Mouse (Mus musculus) MEL-GATA-1-ER (cell line): ENCODE results near the gene Sparc.

Source experiments
- DNase-seq: peaks from one replicate; pipeline ENCODE4 v3.0.0-alpha.2; 2012; ENCODE audit warnings: low read depth; ENCODE audit errors: extremely low read depth

The Sparc gene

GRCm38 (mm10) chr11:55422978-55423377 is at the start of gene Sparc:
Gene Sparc, minus strand, starts transcription at chr11:55423183.
- no peak for DNase-seq

GRCm38 (mm10) chr11:55471467-55471866 is 48.5 kb upstream of the Sparc start:
- no peak for DNase-seq

DNA sequence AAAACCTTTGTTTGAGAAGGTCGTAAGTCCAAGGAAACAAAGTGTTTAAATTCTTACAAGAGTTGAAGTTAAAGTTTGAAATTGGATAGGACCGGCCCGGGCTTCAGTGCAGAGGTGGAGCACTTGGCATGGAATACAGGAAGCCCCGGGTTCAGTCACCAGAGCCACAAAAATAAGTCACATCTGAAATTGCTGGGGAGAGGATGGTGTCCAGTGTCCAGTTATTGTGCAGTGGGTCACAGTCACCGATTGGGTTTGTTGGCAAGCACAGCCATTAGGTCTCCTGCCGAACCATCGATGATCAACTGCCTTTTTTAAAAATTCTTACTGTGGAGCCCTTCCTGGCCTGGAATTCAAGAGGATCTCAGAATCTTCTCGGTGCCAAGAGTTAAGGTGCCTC is 47.8 kb upstream of the Sparc start:
- DNase-seq, result no peak

DNA sequence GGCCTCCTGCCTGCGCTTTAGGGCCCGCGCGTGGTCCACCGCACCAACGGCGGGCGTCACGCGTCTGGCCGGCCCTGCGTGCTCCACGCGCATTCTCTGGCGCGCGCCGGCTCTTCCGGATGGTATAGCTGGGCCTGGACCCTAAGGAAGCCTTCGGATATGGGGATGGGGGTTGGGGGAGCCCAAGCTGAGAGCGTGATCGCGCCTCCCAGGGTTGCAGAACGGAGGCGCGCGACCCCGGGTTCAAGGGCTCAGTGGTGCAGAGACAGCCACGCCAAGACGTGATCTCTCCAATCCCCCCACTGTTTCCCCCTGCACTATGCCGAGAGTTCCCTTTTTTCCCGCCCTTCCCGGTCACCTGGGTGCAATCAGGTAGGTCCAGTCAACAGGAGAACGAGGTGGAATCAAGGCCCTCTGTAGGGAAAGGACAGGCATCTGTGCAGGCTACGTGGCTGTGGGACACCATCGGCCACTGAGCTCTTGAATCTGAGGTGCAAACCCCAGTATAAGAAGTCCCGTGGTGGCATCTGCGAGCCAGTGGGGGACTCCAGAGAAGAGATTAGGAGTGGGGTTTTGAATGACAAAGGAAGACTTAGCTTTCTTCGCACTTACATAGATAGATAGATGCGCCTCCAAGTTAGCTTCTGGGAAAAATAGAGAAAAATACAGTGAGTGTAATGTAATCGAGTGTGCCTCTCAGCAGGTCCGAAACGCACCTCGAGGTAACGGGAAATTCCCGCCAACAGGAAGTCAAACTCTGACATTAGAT is 47.1 kb upstream of the Sparc start:
- DNase-seq, result no peak

- peak; percentile 100 for DNase-seq
Observed at GRCm38 (mm10) chr11:55469048-55469843, 46.3 kb upstream of the Sparc start, which contains the start of gene G3bp1. Gene G3bp1, plus strand, starts transcription at chr11:55469685.

GRCm38 (mm10) chr11:55468611-55469047 is 45.6 kb upstream of the Sparc start:
- DNase-seq, result no peak

GRCm38 (mm10) chr11:55468012-55468411 is 45.0 kb upstream of the Sparc start:
- DNase-seq, result no peak

DNA sequence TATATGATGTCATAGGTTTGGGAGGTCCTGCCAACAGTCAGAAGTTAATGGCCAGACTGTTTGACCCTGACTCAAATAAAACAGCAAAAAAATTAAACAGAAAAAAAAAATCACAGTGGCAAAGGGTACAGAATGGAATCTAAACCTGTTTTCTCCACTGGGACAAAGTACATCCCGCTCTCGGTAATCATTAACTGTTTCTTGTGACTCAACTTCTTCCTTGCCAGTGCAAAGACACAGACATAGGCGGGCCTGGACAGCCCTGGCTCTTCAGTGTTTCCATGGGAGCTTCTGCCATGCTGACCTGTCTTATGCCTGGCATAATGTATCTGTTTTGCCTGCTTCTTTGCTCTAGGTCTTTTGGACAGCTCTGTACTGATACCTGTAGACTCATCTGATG is 42.2 kb upstream of the Sparc start:
- no peak for DNase-seq

GRCm38 (mm10) chr11:55464707-55465106 is 41.7 kb upstream of the Sparc start:
- DNase-seq, result no peak

- DNase-seq, result no peak
Observed at GRCm38 (mm10) chr11:55462149-55462548, 39.2 kb upstream of the Sparc start.

- peak; percentile 93 for DNase-seq
Observed at GRCm38 (mm10) chr11:55461019-55461645, 38.1 kb upstream of the Sparc start, which contains the start of gene Atox1. Gene Atox1, minus strand, starts transcription at chr11:55461239.

- DNase-seq, result no peak
Observed at GRCm38 (mm10) chr11:55460559-55461018, 37.6 kb upstream of the Sparc start.

GRCm38 (mm10) chr11:55459850-55460558 is 37.0 kb upstream of the Sparc start:
- no peak for DNase-seq

GRCm38 (mm10) chr11:55458501-55458900 is 35.5 kb upstream of the Sparc start:
- no peak for DNase-seq

DNA sequence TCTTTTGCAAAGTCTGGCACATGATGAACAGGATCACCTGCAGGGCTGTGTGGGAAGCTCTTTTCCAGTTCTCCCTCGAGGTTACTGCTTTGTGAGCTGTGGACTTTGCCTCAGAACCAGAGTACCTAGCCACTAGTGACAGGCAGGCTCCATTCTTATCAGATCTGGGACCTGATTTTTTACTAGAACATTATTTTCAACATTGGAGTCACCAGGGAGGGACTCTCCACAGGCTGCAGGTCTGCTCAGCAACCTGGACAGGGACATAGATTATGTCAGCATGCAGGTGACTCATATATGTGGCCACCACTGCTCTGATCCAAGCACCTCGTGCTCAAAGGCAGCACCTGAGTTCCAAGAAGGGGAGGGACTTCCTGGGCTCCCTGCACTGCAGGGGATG is 32.2 kb upstream of the Sparc start:
- DNase-seq, result no peak

- DNase-seq, result no peak
Observed at GRCm38 (mm10) chr11:55453640-55454039, 30.7 kb upstream of the Sparc start.

DNA sequence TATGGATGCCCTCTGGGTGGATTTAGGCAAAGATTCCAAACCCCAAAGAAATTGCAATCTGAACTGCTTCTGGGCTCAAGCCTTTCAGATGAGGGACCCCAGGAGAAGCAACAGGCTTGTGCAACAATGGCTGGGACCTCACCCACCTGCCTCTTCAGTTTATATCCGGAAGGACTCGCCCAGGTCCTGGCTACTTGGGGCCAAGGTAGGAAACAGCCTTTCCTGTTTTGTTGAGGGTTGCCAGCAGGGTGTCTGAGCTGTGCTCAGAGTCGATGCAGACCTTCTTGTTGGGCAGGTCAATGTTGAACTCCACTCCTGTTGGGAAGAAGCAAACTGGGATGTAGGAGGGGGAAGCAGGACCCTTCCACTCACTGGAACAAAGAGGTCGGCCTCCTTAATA is 27.3 kb upstream of the Sparc start:
- DNase-seq, result no peak

- no peak for DNase-seq
Observed at GRCm38 (mm10) chr11:55449531-55449930, 26.5 kb upstream of the Sparc start.

- DNase-seq, result no peak
Observed at GRCm38 (mm10) chr11:55446579-55446978, 23.6 kb upstream of the Sparc start.

GRCm38 (mm10) chr11:55444772-55445171 is 21.8 kb upstream of the Sparc start:
- DNase-seq, result peak; percentile 36

DNA sequence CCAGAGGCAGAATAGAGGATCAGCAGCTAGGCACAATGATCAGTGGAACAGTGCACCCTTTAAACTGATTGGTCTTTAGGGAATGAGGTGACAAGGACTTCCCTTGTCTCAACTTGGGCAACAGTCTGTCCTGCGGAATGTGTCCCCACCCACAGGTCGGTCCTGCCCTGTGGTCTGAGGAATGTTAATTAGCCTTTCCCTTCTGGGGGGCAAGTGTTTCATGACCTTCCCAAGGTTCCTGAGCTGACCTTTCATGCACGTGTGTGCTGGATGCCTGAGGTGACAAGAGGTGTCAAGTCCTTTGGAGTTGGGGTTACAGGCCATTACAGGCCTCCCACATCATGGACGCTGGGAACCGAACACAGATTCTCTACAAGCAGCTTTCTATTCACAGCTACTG is 16.7 kb upstream of the Sparc start:
- DNase-seq, result no peak
